Mouse (Mus musculus): ENCODE data around the gene Trpm8. TPM values are rescaled to one million over a fixed set of nuclear protein-coding genes. Genes with fewer than 3 reads are reported as not detected.

Gene Trpm8
- polyA plus RNA-seq, 1 experiment from 2014 or later, result not detected

DNA sequence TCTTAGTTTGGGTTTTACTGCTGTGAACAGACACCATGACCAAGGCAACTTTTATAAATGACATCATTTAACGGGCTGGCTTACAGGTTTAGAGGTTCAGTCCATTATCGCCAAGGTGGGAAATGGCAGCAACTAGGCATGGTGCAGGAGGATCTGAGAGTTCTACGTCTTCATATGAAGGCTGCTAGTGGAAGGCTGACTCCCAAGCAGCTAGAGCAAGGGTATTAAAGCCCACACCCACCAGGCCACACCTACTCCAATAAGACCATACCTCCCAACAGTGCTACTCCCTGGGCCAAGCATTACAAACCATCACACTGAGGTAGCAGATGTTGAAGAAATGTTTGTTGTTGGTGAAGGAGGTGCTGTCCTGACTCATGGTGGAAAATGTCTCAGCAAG is 78.2 kb downstream of the Trpm8 start:
- Histone ChIP-seq H3K4me2 (replicated peaks) (no peak overlapping the region), H3K9ac (no peak overlapping the region), H3K36me3 (no peaks in the 10 kb centered on the region), H3K4me1 (no peaks in the 10 kb centered on the region), H3K27ac (no peak overlapping the region), H3K27me3 (no peaks in the 10 kb centered on the region), H3K9me3 (no peaks in the 10 kb centered on the region), H3K4me3 (no peak overlapping the region)
- no peak for ATAC-seq (ENCODE audit: insufficient number of reproducible peaks, insufficient read depth, low FRiP score, low TSS enrichment)
- 86% methylated on average over 3 of the region's 3 CpGs for WGBS

DNA sequence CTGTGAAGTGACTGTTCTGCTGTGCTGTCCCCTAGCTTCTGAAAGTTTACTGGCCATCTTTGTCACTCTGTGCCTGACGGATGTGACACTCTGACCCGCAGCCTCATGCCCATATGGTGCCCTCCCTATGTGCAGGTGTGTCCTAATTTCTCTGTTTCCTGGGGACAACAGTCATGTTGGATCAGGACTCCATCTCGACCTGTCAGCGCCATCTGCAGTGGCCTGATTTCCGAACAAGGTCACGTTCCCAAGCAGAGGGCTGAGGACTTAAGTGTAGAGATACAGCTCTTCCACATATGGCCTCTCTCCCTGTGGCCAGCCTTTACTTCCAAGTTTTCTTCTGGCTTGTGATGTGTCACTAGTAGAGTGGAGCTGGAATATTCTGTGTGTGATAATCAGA is 79.2 kb downstream of the Trpm8 start:
- no peaks in the 10 kb centered on the region for H3K27me3 ChIP-seq
- H3K36me3 ChIP-seq, result no peaks in the 10 kb centered on the region
- H3K9ac ChIP-seq, result no peak overlapping the region
- no peak overlapping the region for H3K4me3 ChIP-seq
- no peak overlapping the region for H3K27ac ChIP-seq
- no peaks in the 10 kb centered on the region for H3K9me3 ChIP-seq
- no peak for ATAC-seq (ENCODE audit: insufficient number of reproducible peaks, insufficient read depth, low FRiP score, low TSS enrichment)
- 85% methylated on average over 6 of the region's 6 CpGs for WGBS
- no peak overlapping the region for H3K4me2 ChIP-seq (replicated peaks)
- H3K4me1 ChIP-seq, result no peaks in the 10 kb centered on the region

DNA sequence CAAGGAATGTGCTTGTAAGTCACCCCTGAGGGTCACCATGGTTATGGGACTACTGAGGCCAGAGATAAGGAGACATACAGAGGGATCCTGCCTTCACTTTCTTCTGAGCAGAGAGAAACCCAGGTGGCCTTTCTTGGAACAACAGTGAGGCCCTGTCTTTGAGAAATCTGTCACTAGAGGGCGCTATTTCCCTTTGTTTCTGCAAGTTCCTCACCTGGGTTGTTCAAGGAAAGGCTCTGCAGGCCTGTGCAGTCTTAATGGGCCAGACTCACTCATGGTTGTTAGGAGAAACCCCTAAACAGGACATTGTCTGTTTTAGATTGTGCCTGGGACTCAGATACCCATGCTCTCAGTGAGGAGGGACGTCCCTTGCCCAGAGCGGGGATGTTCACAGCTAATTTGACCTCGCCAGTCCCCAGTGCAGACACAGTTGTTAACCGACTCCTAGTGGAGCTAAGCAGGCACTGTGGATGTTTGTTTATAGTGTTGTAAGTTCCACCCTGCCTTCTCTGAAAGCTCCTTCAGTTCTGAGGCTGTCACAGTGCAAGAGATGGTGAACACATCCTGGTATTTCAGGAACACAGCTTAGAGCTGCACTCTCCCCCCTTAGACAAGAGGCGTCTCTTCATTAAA is 80.1 kb downstream of the Trpm8 start:
- no peak overlapping the region for H3K9ac ChIP-seq
- no peak overlapping the region for H3K27ac ChIP-seq
- no peak overlapping the region for H3K4me2 ChIP-seq (replicated peaks)
- no peak overlapping the region for H3K4me3 ChIP-seq
- H3K27me3 ChIP-seq, result no peaks in the 10 kb centered on the region
- H3K9me3 ChIP-seq, result no peaks in the 10 kb centered on the region
- 42% methylated on average over 6 of the region's 6 CpGs for WGBS
- H3K4me1 ChIP-seq, result no peaks in the 10 kb centered on the region
- no peak for ATAC-seq (ENCODE audit: insufficient number of reproducible peaks, insufficient read depth, low FRiP score, low TSS enrichment)
- H3K36me3 ChIP-seq, result no peaks in the 10 kb centered on the region

DNA sequence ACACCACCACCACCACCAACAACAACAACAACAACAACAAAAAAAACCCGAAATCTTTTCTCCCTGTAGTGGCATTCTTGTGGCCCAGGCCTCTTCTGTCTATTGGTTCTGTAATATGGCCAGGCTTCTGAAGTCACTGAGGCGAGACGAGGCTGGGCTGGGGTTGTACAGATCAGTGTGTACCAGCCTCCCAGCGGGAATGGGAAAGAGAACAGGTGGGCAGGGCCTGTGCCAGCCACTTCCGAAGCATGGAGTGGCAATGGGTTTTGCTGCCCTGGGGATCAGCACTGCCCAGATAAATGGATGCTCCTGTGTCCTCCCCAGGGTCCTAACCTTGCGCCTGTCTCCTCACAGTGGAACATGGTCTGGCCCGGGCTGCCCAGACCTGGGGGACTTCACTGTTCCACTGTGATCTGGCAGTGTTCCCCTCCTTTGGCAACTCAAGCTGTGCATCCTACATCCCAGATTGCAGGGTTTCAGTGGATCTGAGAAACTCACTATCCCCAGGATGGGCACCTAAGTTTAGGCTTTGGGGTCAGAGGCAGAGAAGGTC is 80.7 kb downstream of the Trpm8 start:
- ATAC-seq (ENCODE audit: insufficient number of reproducible peaks, insufficient read depth, low FRiP score, low TSS enrichment), result no peak
- Histone ChIP-seq H3K27me3 (no peaks in the 10 kb centered on the region), H3K27ac (no peak overlapping the region), H3K9ac (no peak overlapping the region), H3K36me3 (no peaks in the 10 kb centered on the region), H3K4me1 (no peaks in the 10 kb centered on the region), H3K4me3 (no peak overlapping the region), H3K9me3 (no peaks in the 10 kb centered on the region), H3K4me2 (replicated peaks) (no peak overlapping the region)
- 80% methylated on average over 7 of the region's 7 CpGs for WGBS

DNA sequence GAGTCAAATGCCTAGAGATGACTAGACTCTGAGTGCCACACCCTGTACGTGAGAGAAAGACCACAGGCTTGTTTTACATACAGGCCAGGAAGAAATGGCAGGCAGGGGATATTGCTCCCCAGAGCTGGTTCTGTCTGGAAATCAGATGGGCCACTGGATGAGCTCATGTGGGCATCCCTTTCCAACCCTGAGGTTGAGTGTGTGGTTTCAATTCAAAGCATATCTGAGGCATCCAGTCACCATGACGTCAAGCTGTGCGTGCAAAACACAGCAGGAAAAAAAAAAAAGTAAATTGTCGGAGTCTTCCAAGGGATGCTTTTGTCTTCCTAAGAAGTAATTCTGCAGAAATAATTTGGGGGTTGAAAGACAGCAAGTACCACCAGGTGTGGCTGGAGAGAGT is 83.6 kb downstream of the Trpm8 start:
- Histone ChIP-seq H3K4me2 (replicated peaks) (no peak overlapping the region), H3K36me3 (no peaks in the 10 kb centered on the region), H3K9ac (no peak overlapping the region), H3K27ac (no peak overlapping the region), H3K9me3 (no peaks in the 10 kb centered on the region), H3K4me3 (no peak overlapping the region), H3K27me3 (no peaks in the 10 kb centered on the region), H3K4me1 (no peaks in the 10 kb centered on the region)
- 62% methylated on average over 4 of the region's 4 CpGs for WGBS
- no peak for ATAC-seq (ENCODE audit: insufficient number of reproducible peaks, insufficient read depth, low FRiP score, low TSS enrichment)

DNA sequence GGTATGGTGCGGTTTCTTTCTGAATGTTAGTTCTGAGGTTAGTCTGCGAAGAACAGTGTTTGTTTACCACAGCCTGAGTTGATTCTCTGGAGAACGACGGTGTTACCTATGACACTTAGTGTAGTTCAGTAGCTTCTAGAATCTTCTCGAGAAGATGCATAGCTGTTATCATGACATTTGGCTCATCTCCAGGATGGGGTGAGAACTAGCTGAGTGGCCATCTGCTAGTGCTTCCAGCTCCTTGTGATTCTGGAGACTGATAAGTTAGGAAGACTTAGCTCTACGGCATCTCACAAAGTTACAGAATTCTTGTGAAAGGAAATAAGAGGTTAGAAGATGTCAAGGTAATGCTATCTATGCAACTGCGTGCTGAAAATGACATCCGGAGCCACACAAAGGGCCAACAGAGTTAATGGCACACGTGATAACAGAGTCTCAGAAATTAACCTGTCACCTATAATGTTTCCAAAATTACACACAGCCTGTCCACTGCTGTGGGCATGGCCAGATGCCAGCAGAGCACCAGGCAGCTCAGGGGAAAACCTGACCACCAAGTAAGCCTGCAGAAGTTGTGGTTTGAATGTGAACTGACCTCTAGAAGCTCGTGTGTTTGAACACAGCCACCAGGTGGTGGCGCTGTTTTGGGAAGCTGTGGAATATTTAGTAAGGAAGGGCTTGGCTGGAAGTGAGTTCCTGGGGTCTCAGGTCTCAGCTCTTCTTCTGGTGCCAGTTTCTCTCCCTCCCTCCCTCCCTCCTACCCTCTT is 89.6 kb downstream of the Trpm8 start:
- ATAC-seq (ENCODE audit: insufficient number of reproducible peaks, insufficient read depth, low FRiP score, low TSS enrichment), result no peak
- Histone ChIP-seq H3K4me1 (peaks cover 6% of the 10 kb centered on the region; the same call in 1 of the 2 replicates), H3K36me3 (no peaks in the 10 kb centered on the region), H3K27me3 (no peaks in the 10 kb centered on the region), H3K4me2 (replicated peaks) (no peak overlapping the region), H3K27ac (no peak overlapping the region), H3K9ac (no peak overlapping the region), H3K9me3 (no peaks in the 10 kb centered on the region), H3K4me3 (no peak overlapping the region)
- WGBS, result 77% methylated on average over 11 of the region's 11 CpGs

DNA sequence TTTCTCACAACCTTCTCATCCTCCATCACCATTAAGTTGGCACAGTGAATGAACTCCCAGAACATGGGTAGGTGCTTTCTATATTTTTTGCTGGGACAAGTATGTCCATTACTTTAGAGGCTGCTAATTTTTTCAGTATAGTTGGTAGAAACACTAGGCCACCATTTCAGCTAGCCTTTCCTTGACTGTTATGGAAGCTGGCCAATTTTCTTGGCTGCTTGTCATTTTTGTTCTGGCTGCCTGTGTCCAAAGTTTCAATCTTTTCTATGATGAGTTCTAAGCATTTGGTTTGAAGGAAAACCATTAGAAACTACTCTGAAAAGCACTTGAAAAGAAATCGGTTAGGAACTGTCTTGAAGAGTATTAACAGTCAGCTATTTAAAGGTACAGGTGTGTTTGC is 101.0 kb downstream of the Trpm8 start:
- 91% methylated on average over 1 of the region's 1 CpGs for WGBS
- no peak overlapping the region for H3K4me2 ChIP-seq (replicated peaks)
- no peak overlapping the region for H3K4me3 ChIP-seq
- ATAC-seq (ENCODE audit: insufficient number of reproducible peaks, insufficient read depth, low FRiP score, low TSS enrichment), result no peak
- no peaks in the 10 kb centered on the region for H3K27me3 ChIP-seq
- H3K9me3 ChIP-seq, result no peaks in the 10 kb centered on the region
- no peak overlapping the region for H3K9ac ChIP-seq
- H3K4me1 ChIP-seq, result no peaks in the 10 kb centered on the region
- no peak overlapping the region for H3K27ac ChIP-seq
- no peaks in the 10 kb centered on the region for H3K36me3 ChIP-seq

DNA sequence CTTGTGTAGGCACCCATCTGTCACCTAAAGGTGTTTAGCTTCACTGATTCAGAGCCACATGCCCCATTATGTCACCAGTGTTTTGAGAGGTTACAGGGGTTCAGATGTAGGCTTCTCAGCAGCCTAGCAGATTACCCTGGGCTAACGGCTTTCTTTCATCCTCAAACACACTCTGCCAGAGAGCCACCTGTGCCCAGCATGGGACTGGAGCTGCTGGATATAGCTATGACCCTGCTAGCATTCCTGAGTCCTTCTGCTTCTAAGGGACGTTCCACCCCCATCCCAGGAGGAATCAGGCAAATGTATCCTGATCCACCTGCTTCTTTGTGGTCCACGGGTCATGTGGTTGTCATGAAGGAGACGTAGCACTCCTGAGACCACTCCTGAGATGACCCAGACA is 114.2 kb downstream of the Trpm8 start:
- H3K27me3 ChIP-seq, result no peaks in the 10 kb centered on the region
- WGBS, result 70% methylated on average over 4 of the region's 4 CpGs
- H3K27ac ChIP-seq, result no peak overlapping the region
- no peak overlapping the region for H3K9ac ChIP-seq
- H3K4me1 ChIP-seq, result no peaks in the 10 kb centered on the region
- H3K4me3 ChIP-seq, result no peak overlapping the region
- no peaks in the 10 kb centered on the region for H3K9me3 ChIP-seq
- ATAC-seq (ENCODE audit: insufficient number of reproducible peaks, insufficient read depth, low FRiP score, low TSS enrichment), result no peak
- H3K4me2 ChIP-seq (replicated peaks), result no peak overlapping the region
- no peaks in the 10 kb centered on the region for H3K36me3 ChIP-seq

DNA sequence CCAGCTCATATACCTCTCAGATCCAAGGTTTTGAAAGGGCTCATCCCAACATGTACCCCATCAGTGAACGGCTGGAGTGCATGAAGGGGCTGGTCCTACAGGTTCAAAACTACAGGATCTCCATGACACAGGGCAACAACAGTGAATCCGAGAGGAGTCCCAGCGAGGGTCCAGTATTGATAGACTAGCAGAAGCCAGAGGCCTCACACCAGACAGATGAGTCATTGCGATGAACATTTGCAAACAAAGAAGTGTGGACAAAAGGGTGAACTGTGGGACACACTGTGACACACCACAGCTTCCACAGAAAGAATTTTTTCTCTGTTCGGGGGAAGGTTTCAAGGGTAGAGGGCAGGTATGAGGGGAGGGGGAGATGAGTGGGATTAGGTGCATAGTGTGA is 115.9 kb downstream of the Trpm8 start:
- Histone ChIP-seq H3K9ac (no peak overlapping the region), H3K9me3 (no peaks in the 10 kb centered on the region), H3K4me2 (replicated peaks) (no peak overlapping the region), H3K36me3 (no peaks in the 10 kb centered on the region), H3K27me3 (no peaks in the 10 kb centered on the region), H3K4me3 (no peak overlapping the region), H3K4me1 (no peaks in the 10 kb centered on the region), H3K27ac (no peak overlapping the region)
- 87% methylated on average over 5 of the region's 5 CpGs for WGBS
- no peak for ATAC-seq (ENCODE audit: insufficient number of reproducible peaks, insufficient read depth, low FRiP score, low TSS enrichment)

DNA sequence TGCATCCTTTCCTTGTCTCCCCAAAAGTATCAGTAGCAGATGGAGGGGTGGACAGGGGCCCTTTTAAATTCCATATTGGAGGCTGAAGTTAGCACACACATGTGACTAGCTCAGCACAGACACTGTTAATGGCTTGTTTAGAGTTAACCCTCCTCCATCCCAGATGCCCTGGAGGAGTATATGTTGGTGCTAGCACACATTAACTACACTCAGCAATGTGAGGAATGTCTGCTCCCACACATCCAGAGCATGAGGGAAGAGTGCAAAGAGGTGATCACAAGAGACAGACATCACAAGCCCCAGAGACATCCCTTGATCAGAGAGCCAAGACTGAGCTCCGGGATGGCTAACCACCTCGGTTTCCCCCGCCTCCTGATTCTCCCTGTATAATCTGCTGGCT is 125.9 kb downstream of the Trpm8 start:
- no peak overlapping the region for H3K9ac ChIP-seq
- no peak for ATAC-seq (ENCODE audit: insufficient number of reproducible peaks, insufficient read depth, low FRiP score, low TSS enrichment)
- H3K4me3 ChIP-seq, result no peak overlapping the region
- no peaks in the 10 kb centered on the region for H3K36me3 ChIP-seq
- no peaks in the 10 kb centered on the region for H3K9me3 ChIP-seq
- no peaks in the 10 kb centered on the region for H3K4me1 ChIP-seq
- H3K4me2 ChIP-seq (replicated peaks), result no peak overlapping the region
- 63% methylated on average over 3 of the region's 3 CpGs for WGBS
- no peak overlapping the region for H3K27ac ChIP-seq
- no peaks in the 10 kb centered on the region for H3K27me3 ChIP-seq

DNA sequence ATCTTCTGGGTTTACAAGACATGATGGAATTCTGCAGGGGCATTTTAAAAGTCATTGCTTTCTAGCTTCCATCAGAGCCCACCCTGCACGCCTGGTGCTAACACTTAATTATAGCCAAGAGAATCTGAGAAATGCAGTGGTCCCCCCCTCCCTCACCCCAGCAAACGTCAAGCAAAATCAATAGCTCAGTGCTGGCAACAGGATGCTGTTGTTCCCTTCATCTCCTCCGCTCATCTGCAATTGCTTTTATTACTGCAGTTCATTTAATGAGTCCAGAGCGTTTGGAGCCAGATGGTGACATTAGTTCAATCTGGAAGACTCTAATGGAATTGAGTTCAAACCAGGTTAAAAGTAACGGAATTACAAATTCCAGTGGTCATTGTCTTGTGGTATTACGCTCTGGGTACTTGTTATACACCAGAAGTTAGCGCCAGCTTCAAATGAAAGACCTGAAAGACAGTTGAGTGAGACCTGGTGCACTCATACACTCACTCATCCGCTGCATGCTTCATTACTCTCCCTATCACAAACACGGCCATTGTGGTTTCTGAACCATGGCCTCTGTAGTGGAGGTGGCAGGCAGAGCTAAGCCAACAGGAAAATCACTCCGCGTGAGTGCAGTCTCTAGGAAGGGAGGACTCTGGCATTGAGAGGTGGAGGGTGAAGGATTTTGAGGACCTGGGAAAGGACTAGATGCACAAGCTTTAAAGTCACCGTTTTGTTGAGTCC is 128.8 kb downstream of the Trpm8 start:
- 60% methylated on average over 12 of the region's 12 CpGs for WGBS
- Histone ChIP-seq H3K4me1 (no peaks in the 10 kb centered on the region), H3K27ac (no peak overlapping the region), H3K9me3 (no peaks in the 10 kb centered on the region), H3K4me2 (replicated peaks) (no peak overlapping the region), H3K4me3 (no peak overlapping the region), H3K9ac (no peak overlapping the region), H3K27me3 (no peaks in the 10 kb centered on the region), H3K36me3 (no peaks in the 10 kb centered on the region)
- ATAC-seq (ENCODE audit: insufficient number of reproducible peaks, insufficient read depth, low FRiP score, low TSS enrichment), result no peak

DNA sequence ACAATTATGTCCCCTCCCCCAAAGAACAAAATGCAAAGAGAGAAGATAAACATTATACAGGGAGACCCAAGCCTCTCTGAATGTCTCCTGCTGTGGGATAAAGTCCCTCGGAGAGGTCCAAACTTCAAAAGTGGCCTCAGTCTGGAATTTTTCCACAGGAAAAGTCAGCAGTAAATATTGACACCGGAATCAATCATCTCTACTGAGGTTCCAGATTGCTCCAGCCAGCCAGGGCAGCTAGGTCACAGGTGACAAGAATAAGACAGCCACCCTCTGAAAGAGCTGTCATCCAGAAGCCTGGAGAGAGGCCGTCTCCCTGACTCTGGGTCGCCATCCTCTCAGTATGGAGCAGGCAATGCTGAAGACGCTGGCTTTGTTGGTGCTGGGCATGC is 129.3 kb downstream of the Trpm8 start, which contains the start of gene Spp2:
TSS of gene Spp2 (plus strand) at position 155 of the 392 bp plus-strand sequence.
- H3K27me3 ChIP-seq, result no peaks in the 10 kb centered on the region
- no peaks in the 10 kb centered on the region for H3K4me1 ChIP-seq
- H3K4me3 ChIP-seq, result no peak within 1 kb of the TSS
- no peaks in the 10 kb centered on the region for H3K9me3 ChIP-seq
- WGBS, result 76% methylated on average over 5 of the region's 5 CpGs
- no peak within 1 kb of the TSS for H3K27ac ChIP-seq
- no peak for ATAC-seq (ENCODE audit: insufficient number of reproducible peaks, insufficient read depth, low FRiP score, low TSS enrichment)
- H3K4me2 ChIP-seq (replicated peaks), result no peak within 1 kb of the TSS
- H3K36me3 ChIP-seq, result no peaks in the 10 kb centered on the region
- no peak within 1 kb of the TSS for H3K9ac ChIP-seq

Measured in embryonic facial prominence, embryonic 12.5 days (tissue).